Mouse (Mus musculus): ENCODE results near the gene A830005F24Rik. TPM values are rescaled to one million over a fixed set of nuclear protein-coding genes. Genes with fewer than 3 reads are reported as not detected.

The A830005F24Rik gene
- total RNA-seq, 2 experiments from 2014 or later: not detected

- DNase-seq (ENCODE audit: low spot score in 2 of 2): no peak
Observed at GRCm38 (mm10) chr13:48544867-48545266, 31.5 kb downstream of the A830005F24Rik start.

- peak; percentile 95 to 96 for DNase-seq (ENCODE audit: low spot score in 2 of 2)
Observed at GRCm38 (mm10) chr13:48545476-48546281, 32.3 kb downstream of the A830005F24Rik start.

- DNase-seq (ENCODE audit: low spot score in 2 of 2): peak; percentile 97 to 98
Observed at GRCm38 (mm10) chr13:48546330-48546917, 33.1 kb downstream of the A830005F24Rik start.

- no peak for DNase-seq (ENCODE audit: low spot score in 2 of 2)
Observed at GRCm38 (mm10) chr13:48547623-48548022, 34.3 kb downstream of the A830005F24Rik start.

GRCm38 (mm10) chr13:48548296-48548695, 34.9 kb downstream of the A830005F24Rik start:
- DNase-seq (ENCODE audit: low spot score in 2 of 2): no peak

GRCm38 (mm10) chr13:48552181-48553090, 39.1 kb downstream of the A830005F24Rik start:
- DNase-seq (ENCODE audit: low spot score in 2 of 2): peak; percentile 57 to 78

- no peak for DNase-seq (ENCODE audit: low spot score in 2 of 2)
Observed at GRCm38 (mm10) chr13:48553511-48553910, 40.1 kb downstream of the A830005F24Rik start.

GRCm38 (mm10) chr13:48554552-48554951, 41.2 kb downstream of the A830005F24Rik start:
- DNase-seq (ENCODE audit: low spot score in 2 of 2): no peak

- DNase-seq (ENCODE audit: low spot score in 2 of 2): no peak
Observed at GRCm38 (mm10) chr13:48555976-48556375, 42.6 kb downstream of the A830005F24Rik start.

GRCm38 (mm10) chr13:48561481-48561880, 48.1 kb downstream of the A830005F24Rik start:
- no peak for DNase-seq (ENCODE audit: low spot score in 2 of 2)

GRCm38 (mm10) chr13:48562336-48562735, 49.0 kb downstream of the A830005F24Rik start:
- no peak for DNase-seq (ENCODE audit: low spot score in 2 of 2)

Small RNA genes within 50 kb of the gene (microRNA-seq; reads per million reads assigned to microRNA genes)
- gene Gm24111 (not detected), gene Mirlet7a-1 (322 reads per million, percentile 61 among the genes with 10 or more reads in this experiment), gene Mirlet7d (13,365 reads per million, percentile 95 among the genes with 10 or more reads in this experiment), gene Mirlet7f-1 (not detected)

Other genes with a start within 250 kb of the A830005F24Rik start
- 10 to 100 TPM; 11.7 to 12.0 TPM for gene Zfp169, start 119 bp upstream of the A830005F24Rik start, total RNA-seq (2021)
- gene Ptpdc1, start 112.1 kb downstream of the A830005F24Rik start, total RNA-seq (2021): 10 to 100 TPM; 14.4 to 15.5 TPM
- under 1 TPM in 1 of 2 experiments, not detected in 1; 0.28 TPM for gene Barx1, start 149.4 kb downstream of the A830005F24Rik start, total RNA-seq (2021)